Mouse (Mus musculus) hindbrain, postnatal 0 days (tissue): ENCODE measurements around the gene 2310030G06Rik. TPM values are rescaled to one million over a fixed set of nuclear protein-coding genes. Genes with fewer than 3 reads are reported as not detected.

Experiments used
- ATAC-seq: fragments of 200-750 bp; cut with Nextera tagmentation; 2 replicates; pipeline ENCODE4 v1.8.0; 2017; ENCODE audit warnings: mild to moderate bottlenecking, moderate TSS enrichment, moderate library complexity
- DNase-seq: peaks from one replicate; pipeline ENCODE4 v3.0.0-alpha.2; 2015; ENCODE audit warnings: low spot score
- H3K27ac ChIP-seq: fragments of 300-500 bp; sonication (generic); 2 replicates; pipeline ENCODE4 v1.5.1; 2014; ENCODE audit warnings: mild to moderate bottlenecking
- H3K27me3 ChIP-seq: fragments of 300-500 bp; sonication (generic); 2 replicates; pipeline ENCODE4 v1.6.1; 2014; ENCODE audit warnings: low read length, mixed read lengths; ENCODE audit not compliant: insufficient read depth
- H3K36me3 ChIP-seq: fragments of 300-500 bp; sonication (generic); 2 replicates; pipeline ENCODE4 v1.6.1; 2014; ENCODE audit warnings: low read length, mixed read lengths; ENCODE audit not compliant: insufficient read depth
- H3K4me1 ChIP-seq: fragments of 300-500 bp; sonication (generic); 2 replicates; pipeline ENCODE4 v1.6.1; 2014; ENCODE audit warnings: antibody characterized with exemption, low read length, mixed read lengths; ENCODE audit not compliant: insufficient read depth
- H3K4me2 ChIP-seq: fragments of 300-500 bp; sonication (generic); 2 replicates; pipeline ENCODE4 v1.6.1; 2014; ENCODE audit warnings: low read depth, mild to moderate bottlenecking, low read length, moderate library complexity, mixed read lengths
- H3K4me3 ChIP-seq: fragments of 300-500 bp; sonication (generic); 2 replicates; pipeline ENCODE4 v1.5.1; 2014; ENCODE audit warnings: low read length
- H3K9ac ChIP-seq: fragments of 300-500 bp; sonication (generic); replicated peaks from 2 replicates; pipeline ENCODE4 v1.6.1; 2014; ENCODE audit warnings: mild to moderate bottlenecking, low read length, moderate library complexity, mixed read lengths
- H3K9me3 ChIP-seq: fragments of 300-500 bp; sonication (generic); 2 replicates; pipeline ENCODE4 v1.6.1; 2016; ENCODE audit warnings: low read length, mixed read lengths
- CTCF ChIP-seq: IDR thresholded peaks from 2 replicates; pipeline ENCODE4 v1.5.1; 2016; ENCODE audit warnings: antibody characterized with exemption, control low read depth, low read depth
- WGBS: fragments of 180-500 bp; shearing (Covaris S2); extraction: QIAGEN DNeasy Blood & Tissue Kit; methylation state at CpG from one replicate; pipeline ENCODE4 v1.1.7; 2014; 5-methylcytosine and 5-hydroxymethylcytosine counted together
- polyA plus RNA-seq: library from polyadenylated mRNA; unstranded; fragments of >200 nt; fragmentation: Nextera tagmentation; extraction: Ambion mirVana; gene quantifications from 2 replicates; pipeline ENCODE4 v1.2.1, GENCODE M21; 2015
- total RNA-seq: library from RNA; depleted of rRNA; stranded (reverse); fragments of >200 nt; gene quantifications from 2 replicates; pipeline ENCODE4 v1.2.3, GENCODE M21; 2014

Gene 2310030G06Rik
- total and polyA plus RNA-seq, 2 experiments from 2014 or later: 2.4 to 2.7 TPM

- no peak overlapping the region for H3K4me3 ChIP-seq
- no peak overlapping the region for H3K9ac ChIP-seq
- peak overlapping the region; percentile 58; the same call in 1 of the 2 replicates for H3K27ac ChIP-seq
- DNase-seq (no peak), ATAC-seq (no peak)
- H3K27me3 ChIP-seq: no peaks in the 10 kb centered on the region
- no peak for TF ChIP-seq CTCF
- H3K4me2 ChIP-seq: no peak overlapping the region
- no peaks in the 10 kb centered on the region for H3K36me3 ChIP-seq
- H3K9me3 ChIP-seq: no peaks in the 10 kb centered on the region
- H3K4me1 ChIP-seq: peaks cover 22% of the 10 kb centered on the region
- 55% methylated on average over 2 of the region's 2 CpGs for WGBS
Measured at GRCm38 (mm10) chr9:50724147-50724546, 22.2 kb downstream of the 2310030G06Rik start.

- no peaks in the 10 kb centered on the region for H3K36me3 ChIP-seq
- DNase-seq (peak; percentile 86), ATAC-seq (no peak)
- H3K27me3 ChIP-seq: no peaks in the 10 kb centered on the region
- peak overlapping the region; percentile 75 for H3K27ac ChIP-seq
- peak overlapping the region; percentile 16 for H3K4me3 ChIP-seq
- 21% methylated on average over 7 of the region's 7 CpGs for WGBS
- no peak overlapping the region for H3K9ac ChIP-seq
- no peak for TF ChIP-seq CTCF
- H3K9me3 ChIP-seq: no peaks in the 10 kb centered on the region
- H3K4me2 ChIP-seq: peak overlapping the region; percentile 46
- H3K4me1 ChIP-seq: peaks cover 22% of the 10 kb centered on the region
Measured at GRCm38 (mm10) chr9:50723406-50723805, 22.9 kb downstream of the 2310030G06Rik start.

- H3K36me3 ChIP-seq: no peaks in the 10 kb centered on the region
- ATAC-seq (peak; percentile 42), DNase-seq (peak; percentile 66)
- WGBS: 13% methylated on average over 8 of the region's 8 CpGs
- no peak for TF ChIP-seq CTCF
- H3K4me1 ChIP-seq: peaks cover 22% of the 10 kb centered on the region
- H3K4me2 ChIP-seq: peak overlapping the region; percentile 46
- no peaks in the 10 kb centered on the region for H3K9me3 ChIP-seq
- peak overlapping the region; percentile 75; the same call in 1 of the 2 replicates for H3K27ac ChIP-seq
- no peak overlapping the region for H3K4me3 ChIP-seq
- no peaks in the 10 kb centered on the region for H3K27me3 ChIP-seq
- no peak overlapping the region for H3K9ac ChIP-seq
Measured at GRCm38 (mm10) chr9:50722451-50722911, 23.9 kb downstream of the 2310030G06Rik start.

DNA sequence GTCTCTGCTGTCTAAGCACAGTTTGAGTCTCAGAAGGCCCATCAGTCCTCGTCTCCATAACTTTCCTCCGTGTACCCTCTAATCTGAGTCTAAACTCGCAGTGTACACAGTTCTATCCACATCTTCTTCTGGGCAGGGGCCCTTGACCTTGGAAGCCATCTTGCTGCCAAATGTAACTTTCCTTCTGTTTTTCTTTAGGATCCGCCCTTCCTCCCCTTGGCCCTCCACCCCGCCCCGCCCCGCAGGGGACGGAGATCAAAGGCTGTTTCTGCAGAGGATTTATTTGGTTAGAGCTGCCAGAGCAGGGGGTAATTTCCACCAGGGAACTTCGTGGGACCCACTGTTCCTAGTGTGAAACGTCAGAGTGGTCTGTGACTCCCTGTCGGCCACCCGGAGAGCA is 25.3 kb downstream of the 2310030G06Rik start:
- Histone ChIP-seq H3K9me3 (no peaks in the 10 kb centered on the region), H3K27ac (no peak overlapping the region), H3K4me3 (no peak overlapping the region), H3K36me3 (no peaks in the 10 kb centered on the region), H3K4me2 (no peak overlapping the region), H3K27me3 (no peaks in the 10 kb centered on the region), H3K4me1 (peaks cover 21% of the 10 kb centered on the region), H3K9ac (no peak overlapping the region)
- DNase-seq (no peak), ATAC-seq (no peak)
- 33% methylated on average over 12 of the region's 12 CpGs for WGBS
- no peak for TF ChIP-seq CTCF

GRCm38 (mm10) chr9:50718878-50719277 is 27.5 kb downstream of the 2310030G06Rik start:
- no peak for TF ChIP-seq CTCF
- H3K4me3 ChIP-seq: no peak overlapping the region
- no peak for ATAC-seq
- WGBS: 80% methylated on average over 4 of the region's 4 CpGs
- no peak overlapping the region for H3K27ac ChIP-seq
- H3K9me3 ChIP-seq: no peaks in the 10 kb centered on the region
- H3K9ac ChIP-seq: no peak overlapping the region
- H3K27me3 ChIP-seq: no peaks in the 10 kb centered on the region
- peaks cover 12% of the 10 kb centered on the region; the same call in 1 of the 2 replicates for H3K4me1 ChIP-seq
- DNase-seq: no peak
- H3K36me3 ChIP-seq: no peaks in the 10 kb centered on the region
- H3K4me2 ChIP-seq: no peak overlapping the region

DNA sequence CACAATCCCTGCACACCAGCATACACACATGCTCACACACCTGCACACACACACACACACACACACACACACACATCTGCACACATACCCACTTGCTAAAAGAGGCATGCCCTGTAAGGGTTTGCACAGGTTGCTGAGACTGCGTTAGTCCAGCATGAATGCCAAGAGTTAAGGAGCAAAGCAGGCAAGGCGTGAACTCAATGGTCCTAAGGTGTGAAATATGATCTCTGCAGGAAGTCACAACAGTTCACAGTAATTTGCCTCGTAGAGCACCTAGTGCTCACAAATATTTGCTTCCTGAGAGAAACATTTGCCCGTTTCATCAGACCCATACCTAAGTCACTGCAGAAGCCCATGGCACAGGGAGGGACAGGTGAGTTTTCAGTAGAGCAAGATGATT is 32.1 kb downstream of the 2310030G06Rik start:
- ATAC-seq (no peak), DNase-seq (no peak)
- H3K27ac ChIP-seq: no peak overlapping the region
- no peaks in the 10 kb centered on the region for H3K36me3 ChIP-seq
- TF ChIP-seq CTCF: no peak
- H3K4me3 ChIP-seq: no peak overlapping the region
- no peak overlapping the region for H3K4me2 ChIP-seq
- H3K9me3 ChIP-seq: no peaks in the 10 kb centered on the region
- WGBS: 65% methylated on average over 4 of the region's 4 CpGs
- no peaks in the 10 kb centered on the region for H3K27me3 ChIP-seq
- no peaks in the 10 kb centered on the region for H3K4me1 ChIP-seq
- H3K9ac ChIP-seq: no peak overlapping the region

DNA sequence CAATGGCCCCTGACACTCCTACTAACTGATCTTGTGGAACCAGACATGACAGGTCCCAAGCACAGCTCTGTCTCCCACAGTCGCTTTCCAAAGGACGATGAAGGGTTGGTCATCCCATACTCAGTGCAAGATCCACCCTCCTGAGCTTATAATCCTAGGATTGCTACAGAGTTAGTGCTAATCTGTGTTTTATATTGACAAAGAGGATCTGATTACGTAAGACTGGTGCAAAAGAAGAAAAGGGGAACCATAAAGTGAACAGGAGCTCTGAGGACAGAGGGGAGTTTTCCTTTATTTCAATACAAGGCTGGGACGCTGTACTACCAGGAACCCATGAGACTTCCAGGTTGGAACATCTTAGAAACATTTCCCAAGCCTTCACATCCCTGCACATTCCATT is 35.0 kb downstream of the 2310030G06Rik start:
- no peak for DNase-seq
- no peaks in the 10 kb centered on the region for H3K27me3 ChIP-seq
- no peaks in the 10 kb centered on the region for H3K9me3 ChIP-seq
- no peak overlapping the region for H3K4me3 ChIP-seq
- WGBS: 88% methylated on average over 4 of the region's 4 CpGs
- H3K27ac ChIP-seq: no peak overlapping the region
- no peaks in the 10 kb centered on the region for H3K4me1 ChIP-seq
- no peak overlapping the region for H3K9ac ChIP-seq
- peaks cover 7% of the 10 kb centered on the region; the same call in 1 of the 2 replicates for H3K36me3 ChIP-seq
- no peak for ATAC-seq
- TF ChIP-seq CTCF: no peak
- H3K4me2 ChIP-seq: no peak overlapping the region
